Comparison of ENCODE assay signal across 10 mouse cellular contexts in genomic region chr5:62483521-62483920, GRCm38 (mm10).
DNase-seq lines count a peak whose midpoint lies in the region; ATAC-seq and TF ChIP-seq lines count a peak whose summit lies in the region.
"Had no signal": no experiment of that assay in that cellular context is flagged by ENCODE, and none has a peak within 500 bp of the region (broad histone marks: within the 10 kb centered on the region; RNA-seq: fewer than 3 reads in every experiment).

No protein-coding gene starts in this region.

- intact Hi-C loops in gastrocnemius, postnatal 14 days (cut with DNase I; ENCODE audit: low total_unique reads), result no loop called here

- H3K27me3 ChIP-seq in neural tube, embryonic 15.5 days (replicated peaks), result no peaks in the 10 kb centered on the region
- no peaks in the 10 kb centered on the region for H3K27me3 ChIP-seq in myocyte (ENCODE audit: control insufficient read depth, insufficient read depth, insufficient read length)
- H3K27me3 ChIP-seq: limb, embryonic 12.5 days had no signal

- H3K79me2 ChIP-seq in myocyte (ENCODE audit: control insufficient read depth, insufficient read depth), result no peaks in the 10 kb centered on the region

- H3K4me3 ChIP-seq in neural tube, embryonic 15.5 days (replicated peaks), result no peak overlapping the region
- no peak overlapping the region for H3K4me3 ChIP-seq in myocyte
- H3K4me3 ChIP-seq: limb, embryonic 12.5 days had no signal

- TF ChIP-seq POLR2A in myocyte (IDR thresholded peaks at IDR 0.05; ENCODE audit: insufficient read length, low read depth), result no peak

- DNase-seq in gastrocnemius, postnatal 14 days, result peak; percentile 9
- no peak for DNase-seq in gastrocnemius, postnatal 25 days
- DNase-seq in neural tube, embryonic 10.5 days (ENCODE audit: extremely low spot score, low spot score), result peak; percentile 39
- peak; percentile 32 for DNase-seq in embryo, embryonic 11.5 days (ENCODE audit: low read depth, low spot score)
- no peak for DNase-seq in layer of hippocampus, adult 11-12 months (ENCODE audit: low spot score)

- no peak overlapping the region for H3K9ac ChIP-seq in neural tube, embryonic 15.5 days (replicated peaks)
- H3K9ac ChIP-seq: limb, embryonic 12.5 days had no signal

- WGBS in neural tube, embryonic 15.5 days, result 43% methylated on average over 5 of the region's 5 CpGs

- H3ac ChIP-seq in myocyte (ENCODE audit: control insufficient read depth, insufficient read length), result no peak overlapping the region

- ATAC-seq in neural tube, embryonic 15.5 days (ENCODE audit: low FRiP score), result no peak
- no peak for ATAC-seq in erythroblast, adult 5-6 weeks (replicated peaks; ENCODE audit: low FRiP score, poor library complexity, severe bottlenecking)
- ATAC-seq: Patski had no signal

- H3K9me3 ChIP-seq in neural tube, embryonic 15.5 days (replicated peaks), result no peaks in the 10 kb centered on the region
- H3K9me3 ChIP-seq: limb, embryonic 12.5 days had no signal

- no peaks in the 10 kb centered on the region for H3K4me1 ChIP-seq in neural tube, embryonic 15.5 days
- H3K4me1 ChIP-seq: limb, embryonic 12.5 days had no signal

- no peaks in the 10 kb centered on the region for H3K36me3 ChIP-seq in neural tube, embryonic 15.5 days
- no peaks in the 10 kb centered on the region for H3K36me3 ChIP-seq in myocyte (ENCODE audit: control insufficient read depth, insufficient read depth)
- H3K36me3 ChIP-seq: limb, embryonic 12.5 days had no signal

- H3K4me2 ChIP-seq in neural tube, embryonic 15.5 days, result no peak overlapping the region
- H3K4me2 ChIP-seq in myocyte (ENCODE audit: low read depth), result no peak overlapping the region
- H3K4me2 ChIP-seq: limb, embryonic 12.5 days had no signal

- H3K27ac ChIP-seq in neural tube, embryonic 15.5 days (replicated peaks), result no peak overlapping the region
- H3K27ac ChIP-seq: limb, embryonic 12.5 days had no signal

TF ChIP-seq in myocyte, 11 proteins besides CTCF, POLR2A, EP300 and RAD21:
- TF ChIP-seq POLR2AphosphoS2 (IDR thresholded peaks at IDR 0.05; ENCODE audit: insufficient read length, low read depth), result no peak
- peak; percentile 86 for TF ChIP-seq REST (IDR thresholded peaks at IDR 0.05; ENCODE audit: insufficient read depth, insufficient read length)
- TF ChIP-seq MYOD1 (IDR thresholded peaks at IDR 0.05; ENCODE audit: control insufficient read depth in 1 of 3, insufficient read length in 2 of 3, low read depth in 2 of 3), result no peak
- no peak for TF ChIP-seq USF1 (IDR thresholded peaks at IDR 0.05; ENCODE audit: low read depth)
- no peak for TF ChIP-seq MYOG (IDR thresholded peaks at IDR 0.05; ENCODE audit: control insufficient read depth in 1 of 3, insufficient read depth in 1 of 3, insufficient read length in 2 of 3, low read depth in 2 of 3)

Comparison
In these comparisons a context has a peak if more than half of its experiments do, and no peak if none do; other contexts are left out.
1. DNase-seq: peak in gastrocnemius, postnatal 14 days (single experiment), neural tube, embryonic 10.5 days (single experiment) and embryo, embryonic 11.5 days (single experiment); none in gastrocnemius, postnatal 25 days (single experiment) and layer of hippocampus, adult 11-12 months (single experiment).